Mouse (Mus musculus) spleen, adult 12 weeks (tissue): ENCODE data around the gene Pigs.

ENCODE experiments used
- DNase-seq: peaks from one replicate; pipeline ENCODE4 v3.0.0; 2022; ENCODE audit warnings: low spot score

Gene Pigs

GRCm38 (mm10) chr11:78327634-78328511, at the start of gene Pigs:
Gene Pigs (plus strand): TSS chr11:78328415.
- DNase-seq, result peak; percentile 95

GRCm38 (mm10) chr11:78278853-78279252, 49.4 kb upstream of the Pigs start:
- no peak for DNase-seq

GRCm38 (mm10) chr11:78279586-78279985, 48.6 kb upstream of the Pigs start:
- no peak for DNase-seq

GRCm38 (mm10) chr11:78289146-78289763, 39.0 kb upstream of the Pigs start:
- no peak for DNase-seq

- no peak for DNase-seq
These were observed 37.6 kb upstream of the Pigs start, which contains the start of gene BC030499 for GRCm38 (mm10) chr11:78290654-78291053. Gene BC030499 (plus strand): TSS chr11:78290841.

- no peak for DNase-seq
These were observed 33.6 kb upstream of the Pigs start for GRCm38 (mm10) chr11:78294585-78294984.

GRCm38 (mm10) chr11:78300917-78301316, 27.3 kb upstream of the Pigs start:
- DNase-seq, result no peak

GRCm38 (mm10) chr11:78301357-78302084, 26.7 kb upstream of the Pigs start, which contains the start of gene Spag5:
Gene Spag5 (plus strand): TSS chr11:78301529.
- DNase-seq, result peak; percentile 85

GRCm38 (mm10) chr11:78305272-78305671, 22.9 kb upstream of the Pigs start:
- DNase-seq, result no peak

GRCm38 (mm10) chr11:78310861-78311511, 17.2 kb upstream of the Pigs start:
- DNase-seq, result no peak

- DNase-seq, result no peak
These were observed 14.6 kb upstream of the Pigs start for GRCm38 (mm10) chr11:78313662-78314061.

GRCm38 (mm10) chr11:78318411-78318810, 9.8 kb upstream of the Pigs start:
- no peak for DNase-seq

GRCm38 (mm10) chr11:78322076-78322831, 6.0 kb upstream of the Pigs start:
- DNase-seq, result no peak

- peak; percentile 69 for DNase-seq
These were observed 5.4 kb upstream of the Pigs start, which contains the start of gene Aldoc for GRCm38 (mm10) chr11:78322860-78323259. Gene Aldoc (plus strand): TSS chr11:78322968.

- DNase-seq, result no peak
These were observed 4.0 kb upstream of the Pigs start for GRCm38 (mm10) chr11:78324000-78324785.

GRCm38 (mm10) chr11:78324965-78325364, 3.2 kb upstream of the Pigs start:
- no peak for DNase-seq

GRCm38 (mm10) chr11:78327215-78327614, 1.0 kb upstream of the Pigs start:
- DNase-seq, result no peak

GRCm38 (mm10) chr11:78328512-78329056, 369 bp downstream of the Pigs start:
- DNase-seq, result no peak

GRCm38 (mm10) chr11:78332676-78333075, 4.5 kb downstream of the Pigs start:
- DNase-seq, result no peak

- DNase-seq, result no peak
These were observed 5.8 kb downstream of the Pigs start for GRCm38 (mm10) chr11:78333992-78334391.
